Mouse (Mus musculus): Measurements from ENCODE around the gene Stag1.

DNA sequence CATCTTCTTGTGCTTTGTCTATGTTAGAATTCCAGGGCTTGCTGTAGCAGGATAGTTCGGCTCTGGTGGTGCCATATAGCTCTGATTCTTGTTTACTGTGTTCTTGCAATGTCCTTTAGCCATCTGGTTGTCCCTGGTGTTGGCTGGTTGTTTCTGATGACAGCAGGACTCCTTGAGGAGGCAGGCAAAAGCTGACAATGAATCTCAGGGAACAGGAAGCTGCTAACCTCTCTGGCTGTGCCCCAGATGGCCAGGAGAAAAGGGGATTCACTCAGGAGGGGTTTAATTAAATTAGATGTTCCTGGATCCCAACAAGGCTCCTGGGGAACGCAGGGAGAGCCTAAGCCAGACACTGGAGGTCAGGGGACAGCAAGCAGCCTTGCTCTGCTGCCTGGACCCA is 344.4 kb downstream of the Stag1 start:
- TF ChIP-seq TAL1 (IDR thresholded peaks at IDR 0.05; ENCODE audit: low read length) (no peak), GATA1 (IDR thresholded peaks at IDR 0.05; ENCODE audit: low read length) (no peak)
